Comparison of ENCODE assay signal across 8 mouse cellular contexts in the genomic region with DNA sequence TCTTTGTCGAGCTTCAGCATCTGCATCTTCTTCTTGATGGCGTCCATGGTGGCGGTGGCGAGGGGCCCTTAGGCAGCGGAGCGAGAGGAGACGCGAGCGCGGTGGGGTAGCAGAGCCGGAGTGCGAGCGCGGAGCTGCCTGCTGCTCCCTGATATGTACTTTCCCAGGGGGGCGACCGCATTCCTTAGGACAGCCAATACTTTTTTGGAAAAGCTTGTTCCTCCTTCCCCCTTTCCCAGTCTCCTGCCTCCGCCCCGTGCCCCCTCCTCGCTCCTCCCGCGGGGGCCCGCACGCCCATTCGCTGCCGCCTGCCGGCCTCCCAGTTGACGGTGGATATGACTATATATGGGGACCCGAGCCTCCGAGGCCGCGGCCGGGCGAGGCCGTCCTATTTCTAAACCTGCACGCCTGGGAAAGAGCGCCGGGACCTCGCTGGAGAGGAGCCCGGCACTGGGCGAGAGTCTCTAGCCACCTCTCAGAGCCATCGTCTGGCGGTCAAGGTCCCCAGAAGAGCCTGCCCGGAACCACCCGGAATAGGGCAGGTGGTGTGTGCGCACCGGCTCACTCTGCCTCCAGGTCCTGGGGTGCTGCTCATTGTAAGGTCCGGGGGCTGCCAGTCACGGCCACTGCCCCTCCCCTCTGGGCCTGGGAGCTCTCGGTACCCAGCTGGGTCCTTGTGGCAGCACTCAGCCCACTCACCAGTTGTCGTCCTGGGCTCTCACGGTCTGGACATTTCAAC. TPM values are rescaled to one million over a fixed set of nuclear protein-coding genes. Genes with fewer than 3 reads are reported as not detected.
DNase-seq lines count a peak whose midpoint lies in the region; ATAC-seq and TF ChIP-seq lines count a peak whose summit lies in the region.

Gene Tpm1 (minus strand): TSS at position 321 of the 739 bp plus-strand sequence.

- peak; percentile 85 for ATAC-seq in heart, embryonic 14.5 days (ENCODE audit: insufficient number of reproducible peaks, insufficient read depth, low FRiP score, low read depth)
- ATAC-seq in kidney, postnatal 0 days (replicated peaks; ENCODE audit: low FRiP score, low read depth): peak; percentile 53
- ATAC-seq in liver, embryonic 13.5 days (ENCODE audit: low read depth): peak; percentile 32; the same call in 1 of the 2 replicates

- no peak for DNase-seq in CH12.LX (ENCODE audit: extremely low read depth)
- peak; percentile 69 for DNase-seq in fibroblast of lung, adult 2 months (ENCODE audit: low read depth)
- DNase-seq in kidney, postnatal 0 days (ENCODE audit: low spot score): peak; percentile 94
- DNase-seq in liver, embryonic 13.5 days: no peak
- peak; percentile 51 for DNase-seq in naive thymus-derived CD4-positive, alpha-beta T cell, adult 2 months (ENCODE audit: low read depth)
- DNase-seq in thymus, postnatal 14 days: peak; percentile 26

- WGBS in heart, embryonic 14.5 days: 1% methylated on average over 50 of the region's 51 CpGs
- under 1% methylated on average over 50 of the region's 51 CpGs for WGBS in kidney, postnatal 0 days
- 2% methylated on average over 51 of the region's 51 CpGs for WGBS in liver, embryonic 13.5 days (ENCODE audit: insufficient replicate concordance)

- H3K36me3 ChIP-seq in CH12.LX (replicated peaks in 1 of 2; ENCODE audit: control insufficient read depth in 1 of 2, insufficient read depth in 1 of 2, low read length in 1 of 2): no peaks in the 10 kb centered on the region
- peaks cover 23% of the 10 kb centered on the region for H3K36me3 ChIP-seq in heart, embryonic 14.5 days (ENCODE audit: control insufficient read depth, insufficient read depth, low read length)
- no peaks in the 10 kb centered on the region for H3K36me3 ChIP-seq in kidney, postnatal 0 days (ENCODE audit: insufficient read depth, low read length)
- H3K36me3 ChIP-seq in liver, embryonic 13.5 days: no peaks in the 10 kb centered on the region

- TF ChIP-seq EP300 in CH12.LX (IDR thresholded peaks at IDR 0.05; ENCODE audit: low read length): no peak

- no peak for TF ChIP-seq CTCF in CH12.LX (conservative IDR thresholded peaks at IDR 0.05 in 1 of 2, IDR thresholded peaks at IDR 0.05 in 1 of 2; ENCODE audit: low read depth in 2 of 2, low read length in 2 of 2)
- TF ChIP-seq CTCF in bone marrow macrophage, adult 2 months (IDR thresholded peaks at IDR 0.05; ENCODE audit: low read depth, low read length): no peak
- TF ChIP-seq CTCF in kidney, postnatal 0 days (IDR thresholded peaks at IDR 0.05; ENCODE audit: low read depth): peak; percentile 39; the same call in 1 of the 2 replicates

- H3K9me3 ChIP-seq in CH12.LX (replicated peaks; ENCODE audit: low read length): no peaks in the 10 kb centered on the region
- H3K9me3 ChIP-seq in heart, embryonic 14.5 days (ENCODE audit: control insufficient read depth, low read length): no peaks in the 10 kb centered on the region
- H3K9me3 ChIP-seq in kidney, postnatal 0 days (replicated peaks; ENCODE audit: low read length): no peaks in the 10 kb centered on the region
- no peaks in the 10 kb centered on the region for H3K9me3 ChIP-seq in liver, embryonic 13.5 days (replicated peaks)

- no peak within 1 kb of the TSS for H3K9ac ChIP-seq in CH12.LX (ENCODE audit: insufficient read depth, low read depth)
- peak within 1 kb of the TSS; percentile 99 for H3K9ac ChIP-seq in heart, embryonic 14.5 days (ENCODE audit: low read length)
- H3K9ac ChIP-seq in kidney, postnatal 0 days (ENCODE audit: low read depth, low read length): peak within 1 kb of the TSS; percentile 81
- peak within 1 kb of the TSS; percentile 41 for H3K9ac ChIP-seq in liver, embryonic 13.5 days

- no peak within 1 kb of the TSS for H3K4me3 ChIP-seq in CH12.LX (replicated peaks in 1 of 3; ENCODE audit: low read depth in 2 of 3, low read length in 2 of 3, poor library complexity in 1 of 3)
- H3K4me3 ChIP-seq in bone marrow macrophage, adult 2 months (ENCODE audit: insufficient read depth, low read length): peak within 1 kb of the TSS; percentile 49
- H3K4me3 ChIP-seq in heart, embryonic 14.5 days (ENCODE audit: control insufficient read depth in 1 of 2, insufficient read depth in 1 of 2, low read depth in 1 of 2, low read length in 2 of 2): peak within 1 kb of the TSS; percentile 84 to 92
- peak within 1 kb of the TSS; percentile 75 for H3K4me3 ChIP-seq in kidney, postnatal 0 days (replicated peaks; ENCODE audit: low read depth, low read length)
- peak within 1 kb of the TSS; percentile 57 for H3K4me3 ChIP-seq in liver, embryonic 13.5 days (replicated peaks)

- no peaks in the 10 kb centered on the region for H3K79me2 ChIP-seq in CH12.LX (replicated peaks; ENCODE audit: control insufficient read depth, extremely low read depth, insufficient read depth, poor library complexity, severe bottlenecking)

- TF ChIP-seq RAD21 in CH12.LX (IDR thresholded peaks at IDR 0.05; ENCODE audit: low read depth, low read length): no peak

- dilution Hi-C loops in CH12.LX (cut with MboI; ENCODE audit: extremely low pct_ligation_motif_present, extremely low pct_unique_long_range_greater_than_20kb, low sequenced_read_pairs): no loop called here

- H3K4me1 ChIP-seq in CH12.LX (ENCODE audit: control insufficient read depth in 1 of 2, insufficient read depth in 2 of 2): peaks cover 8 to 16% of the 10 kb centered on the region in 2 experiments; a peak in 3 of 4 replicates
- H3K4me1 ChIP-seq in bone marrow macrophage, adult 2 months (ENCODE audit: control insufficient read depth, insufficient read depth, low read length): peaks cover 9% of the 10 kb centered on the region; the same call in 1 of the 2 replicates
- peaks cover 4 to 14% of the 10 kb centered on the region in 2 experiments; a peak in 3 of 4 replicates for H3K4me1 ChIP-seq in heart, embryonic 14.5 days (ENCODE audit: control insufficient read depth in 2 of 2, insufficient read depth in 2 of 2, low read length in 2 of 2)
- H3K4me1 ChIP-seq in kidney, postnatal 0 days (replicated peaks; ENCODE audit: insufficient read depth, low read length): 0 out of 2 replicates have a peak, but pooled peaks cover 16% of the 10 kb centered on the region
- peaks cover 47% of the 10 kb centered on the region for H3K4me1 ChIP-seq in liver, embryonic 13.5 days (replicated peaks)

- no peaks in the 10 kb centered on the region for H3K27me3 ChIP-seq in CH12.LX (replicated peaks)
- no peaks in the 10 kb centered on the region for H3K27me3 ChIP-seq in heart, embryonic 14.5 days (ENCODE audit: control insufficient read depth, insufficient read depth, low read length)
- no peaks in the 10 kb centered on the region for H3K27me3 ChIP-seq in kidney, postnatal 0 days (ENCODE audit: insufficient read depth, low read length)
- H3K27me3 ChIP-seq in liver, embryonic 13.5 days: peaks cover 81% of the 10 kb centered on the region

- TF ChIP-seq POLR2A in CH12.LX (IDR thresholded peaks at IDR 0.05; ENCODE audit: low read depth, low read length): no peak
- TF ChIP-seq POLR2A in bone marrow macrophage, adult 2 months (IDR thresholded peaks at IDR 0.05; ENCODE audit: borderline replicate concordance, low read depth, low read length): no peak

- in situ Hi-C loops in CH12.LX (cut with MboI; ENCODE audit: low pct_ligation_motif_present, low pct_unique_long_range_greater_than_20kb, low sequenced_read_pairs): loop anchor here (10.0 kb wide), 3 partner anchors 86 to 216 kb away; no protein-coding TSS in a partner anchor

- no peak within 1 kb of the TSS for H3K27ac ChIP-seq in CH12.LX (ENCODE audit: insufficient read depth, low read depth)
- H3K27ac ChIP-seq in bone marrow macrophage, adult 2 months (ENCODE audit: insufficient read depth, low read depth, low read length): no peak within 1 kb of the TSS
- peak within 1 kb of the TSS; percentile 98 to 99 for H3K27ac ChIP-seq in heart, embryonic 14.5 days (replicated peaks in 1 of 2; ENCODE audit: control insufficient read depth in 1 of 2, insufficient read depth in 1 of 2, low read depth in 2 of 2, low read length in 2 of 2)
- peak within 1 kb of the TSS; percentile 90 for H3K27ac ChIP-seq in kidney, postnatal 0 days
- peak within 1 kb of the TSS; percentile 36; the same call in 1 of the 2 replicates for H3K27ac ChIP-seq in liver, embryonic 13.5 days

- H3K4me2 ChIP-seq in CH12.LX (ENCODE audit: insufficient read depth, low read depth, poor library complexity, severe bottlenecking): no peak within 1 kb of the TSS
- H3K4me2 ChIP-seq in heart, embryonic 14.5 days (ENCODE audit: low read length): peak within 1 kb of the TSS; percentile 93
- peak within 1 kb of the TSS; percentile 87 for H3K4me2 ChIP-seq in kidney, postnatal 0 days (ENCODE audit: low read length)
- H3K4me2 ChIP-seq in liver, embryonic 13.5 days: peak within 1 kb of the TSS; percentile 66

TF ChIP-seq in CH12.LX, 34 proteins besides CTCF, POLR2A, EP300 and RAD21 (continues in another document):
- TF ChIP-seq NRF1 (IDR thresholded peaks at IDR 0.05; ENCODE audit: low read depth, low read length) (no peak), MAFK (IDR thresholded peaks at IDR 0.05; ENCODE audit: insufficient replicate concordance, low read length) (no peak), CHD1 (IDR thresholded peaks at IDR 0.05; ENCODE audit: low read depth, low read length) (no peak), USF2 (conservative IDR thresholded peaks at IDR 0.05; ENCODE audit: low read depth, low read length) (no peak), MAX (IDR thresholded peaks at IDR 0.05; ENCODE audit: low read length) (no peak), ETS1 (conservative IDR thresholded peaks at IDR 0.05; ENCODE audit: low read depth, low read length) (no peak), TBP (conservative IDR thresholded peaks at IDR 0.05; ENCODE audit: low read depth, low read length) (no peak), E2F4 (IDR thresholded peaks at IDR 0.05; ENCODE audit: insufficient replicate concordance, low read depth, low read length) (no peak), ZNF384 (IDR thresholded peaks at IDR 0.05; ENCODE audit: low read depth, low read length) (no peak), POLR2AphosphoS2 (IDR thresholded peaks at IDR 0.05; ENCODE audit: low read depth, low read length) (no peak), MXI1 (IDR thresholded peaks at IDR 0.05; ENCODE audit: low read depth, low read length) (no peak), HCFC1 (IDR thresholded peaks at IDR 0.05; ENCODE audit: low read depth, low read length) (no peak), USF1 (IDR thresholded peaks at IDR 0.05; ENCODE audit: low read depth, low read length) (no peak), MEF2A (IDR thresholded peaks at IDR 0.05; ENCODE audit: borderline replicate concordance, low read depth, low read length) (no peak), ELF1 (IDR thresholded peaks at IDR 0.05; ENCODE audit: low read depth, low read length) (no peak)

RNA-seq across cellular contexts. Expression of gene Tpm1, which starts in this region (rescaled TPM):
- 34.6 and 34.9 TPM in 2 replicates for total RNA-seq in CH12.LX (2012; rRNA removed)
- 63.1 and 67.2 TPM in 2 replicates for total RNA-seq in CH12.LX (2014; rRNA removed)
- 178 and 213 TPM in 2 replicates for polyA plus RNA-seq in CH12.LX (2012; ENCODE audit: insufficient read length, low read depth)
- 103 and 104 TPM in 2 replicates for polyA plus RNA-seq in bone marrow macrophage, adult 2 months (2012; ENCODE audit: insufficient read depth, insufficient read length, missing spikeins)
- 5,210 and 5,334 TPM in 2 replicates for polyA plus RNA-seq in heart, embryonic 14.5 days (2014; fragmentation: Nextera tagmentation; extraction: Ambion mirVana)
- polyA plus RNA-seq in kidney, postnatal 0 days (2015; fragmentation: Nextera tagmentation; extraction: Ambion mirVana): 577 and 637 TPM in 2 replicates
- 168 and 198 TPM in 2 replicates for polyA plus RNA-seq in liver, embryonic 13.5 days (2015; fragmentation: Nextera tagmentation; extraction: Ambion mirVana)

Comparison
In these comparisons a context has a peak if more than half of its experiments do, and no peak if none do; other contexts are left out.
1. DNase-seq: peak in fibroblast of lung, adult 2 months (single experiment), kidney, postnatal 0 days (single experiment), naive thymus-derived CD4-positive, alpha-beta T cell, adult 2 months (single experiment) and thymus, postnatal 14 days (single experiment); none in CH12.LX (single experiment) and liver, embryonic 13.5 days (single experiment).
2. H3K27ac ChIP-seq: peak in heart, embryonic 14.5 days (2 of 2), kidney, postnatal 0 days (single experiment) and liver, embryonic 13.5 days (single experiment); none in CH12.LX (single experiment) and bone marrow macrophage, adult 2 months (single experiment).
3. H3K4me3 ChIP-seq: peak in bone marrow macrophage, adult 2 months (single experiment), heart, embryonic 14.5 days (2 of 2), kidney, postnatal 0 days (single experiment) and liver, embryonic 13.5 days (single experiment); none in CH12.LX (0 of 3).
4. ATAC-seq: peak in every context shown above with its lines; median percentile 85 in heart, embryonic 14.5 days; 53 in kidney, postnatal 0 days; 32 in liver, embryonic 13.5 days.